Mouse (Mus musculus) liver, embryonic 14.5 days (tissue): ENCODE measurements around the gene Prkar2a.

Source experiments
- CTCF ChIP-seq: IDR thresholded peaks from 2 replicates; pipeline ENCODE4 v1.5.1; 2016; ENCODE audit warnings: antibody characterized with exemption, low read depth, control low read depth
- EP300 ChIP-seq: IDR thresholded peaks from 2 replicates; pipeline ENCODE4 v1.6.1; 2016; ENCODE audit warnings: antibody characterized with exemption, low read depth

DNA sequence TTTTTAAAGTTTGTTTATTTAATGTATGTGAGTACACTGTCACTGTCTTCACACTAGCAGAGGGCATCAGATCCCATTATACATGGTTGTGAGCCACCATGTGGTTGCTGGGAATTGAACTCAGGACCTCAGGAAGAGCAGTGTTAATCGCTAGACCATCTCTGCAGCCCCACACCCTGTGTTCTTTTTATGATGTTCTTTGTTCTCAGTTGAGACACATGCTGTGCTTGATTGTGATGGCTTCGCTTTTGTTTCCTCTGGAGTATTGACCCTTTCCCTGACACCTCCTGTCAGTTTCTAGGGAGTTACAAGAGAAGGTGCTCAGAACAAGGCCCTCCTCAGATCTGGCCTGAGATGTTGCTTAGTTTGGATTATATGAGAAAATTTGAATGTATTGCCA lies 34.6 kb downstream of the Prkar2a start:
- TF ChIP-seq CTCF (no peak), EP300 (no peak)
